Mouse (Mus musculus): ENCODE results near the gene Nms.

Gene Nms

GRCm38 (mm10) chr1:38938849-38939248, at the start of gene Nms:
Nms (plus strand) TSS chr1:38939149.
- DNase-seq (ENCODE audit: low spot score in 2 of 2) = no peak

- no peak for DNase-seq (ENCODE audit: low spot score in 2 of 2)
These were observed 47.5 kb upstream of the Nms start for GRCm38 (mm10) chr1:38891444-38891843.

- no peak for DNase-seq (ENCODE audit: low spot score in 2 of 2)
These were observed 45.9 kb upstream of the Nms start for GRCm38 (mm10) chr1:38893081-38893480.

GRCm38 (mm10) chr1:38897431-38898248, 41.3 kb upstream of the Nms start, which contains the start of gene Chst10:
Chst10 (minus strand) TSS chr1:38898161.
- DNase-seq (ENCODE audit: low spot score in 2 of 2) = peak; percentile 67 to 71

- no peak for DNase-seq (ENCODE audit: low spot score in 2 of 2)
These were observed 36.4 kb upstream of the Nms start for GRCm38 (mm10) chr1:38902571-38902970.

GRCm38 (mm10) chr1:38903985-38904384, 35.0 kb upstream of the Nms start:
- no peak for DNase-seq (ENCODE audit: low spot score in 2 of 2)

GRCm38 (mm10) chr1:38928996-38929395, 10.0 kb upstream of the Nms start:
- DNase-seq (ENCODE audit: low spot score in 2 of 2) = no peak

- DNase-seq (ENCODE audit: low spot score in 2 of 2) = no peak
These were observed 9.5 kb upstream of the Nms start for GRCm38 (mm10) chr1:38929468-38929867.

GRCm38 (mm10) chr1:38930767-38931166, 8.2 kb upstream of the Nms start:
- DNase-seq (ENCODE audit: low spot score in 2 of 2) = no peak

GRCm38 (mm10) chr1:38934668-38935067, 4.3 kb upstream of the Nms start:
- no peak for DNase-seq (ENCODE audit: low spot score in 2 of 2)

- DNase-seq (ENCODE audit: low spot score in 2 of 2) = peak; percentile 14 to 21
These were observed 2.2 kb upstream of the Nms start for GRCm38 (mm10) chr1:38936780-38937179.

GRCm38 (mm10) chr1:38939608-38940007, 659 bp downstream of the Nms start:
- DNase-seq (ENCODE audit: low spot score in 2 of 2) = no peak

GRCm38 (mm10) chr1:38956457-38956856, 17.5 kb downstream of the Nms start:
- DNase-seq (ENCODE audit: low spot score in 2 of 2) = no peak

- no peak for DNase-seq (ENCODE audit: low spot score in 2 of 2)
These were observed 30.2 kb downstream of the Nms start for GRCm38 (mm10) chr1:38969116-38969515.

- DNase-seq (ENCODE audit: low spot score in 2 of 2) = no peak
These were observed 32.8 kb downstream of the Nms start for GRCm38 (mm10) chr1:38971712-38972111.

GRCm38 (mm10) chr1:38972986-38973592, 34.1 kb downstream of the Nms start:
- peak in 1 of 2 experiments; percentile 13 for DNase-seq (ENCODE audit: low spot score in 2 of 2)

- DNase-seq (ENCODE audit: low spot score in 2 of 2) = no peak
These were observed 41.0 kb downstream of the Nms start for GRCm38 (mm10) chr1:38979953-38980352.

GRCm38 (mm10) chr1:38983870-38984269, 44.9 kb downstream of the Nms start:
- no peak for DNase-seq (ENCODE audit: low spot score in 2 of 2)

GRCm38 (mm10) chr1:38985308-38985707, 46.4 kb downstream of the Nms start, which contains the start of gene Pdcl3:
Pdcl3 (plus strand) TSS chr1:38985608.
- DNase-seq (ENCODE audit: low spot score in 2 of 2) = no peak

- DNase-seq (ENCODE audit: low spot score in 2 of 2) = peak; percentile 78 to 90
These were observed 48.3 kb downstream of the Nms start for GRCm38 (mm10) chr1:38987080-38987864.

GRCm38 (mm10) chr1:38987865-38988211, 48.9 kb downstream of the Nms start:
- DNase-seq (ENCODE audit: low spot score in 2 of 2) = no peak

- DNase-seq (ENCODE audit: low spot score in 2 of 2) = no peak
These were observed 49.4 kb downstream of the Nms start for GRCm38 (mm10) chr1:38988357-38988756.
